Mouse (Mus musculus): ENCODE measurements around the gene Nrl. TPM values are rescaled to one million over a fixed set of nuclear protein-coding genes. Genes with fewer than 3 reads are reported as not detected.
A peak's percentile ranks its signal among the peaks of the same experiment; 100 is the strongest.

Gene Nrl
- total and polyA plus RNA-seq, 2 experiments from 2014 or later = 0.23 to 4.4 TPM

DNA sequence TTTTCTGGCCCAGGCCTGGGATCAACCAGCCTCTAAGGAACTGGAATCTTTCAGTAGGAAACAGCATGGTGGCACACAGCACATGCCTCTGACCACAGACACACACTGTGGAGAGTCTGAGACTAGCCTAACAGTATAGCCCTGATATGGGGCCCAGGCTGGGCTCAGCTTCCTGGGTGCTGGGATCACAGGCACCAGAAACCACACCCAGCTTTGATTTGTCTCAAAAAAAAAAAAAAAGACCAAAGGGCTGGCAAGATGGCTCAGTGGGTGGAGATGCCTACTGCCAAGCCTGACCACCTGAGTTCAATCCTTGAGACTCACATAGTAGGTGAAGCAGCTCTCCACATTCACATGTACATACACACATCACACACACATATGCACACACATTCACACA lies 29.9 kb upstream of the Nrl start:
- H3K4me2 ChIP-seq (ENCODE audit: low read depth, low read length) = no peak overlapping the region
- no peaks in the 10 kb centered on the region for H3K27me3 ChIP-seq (ENCODE audit: insufficient read depth, low read length)
- H3K9ac ChIP-seq (replicated peaks; ENCODE audit: low read length) = no peak overlapping the region
- no peak overlapping the region for H3K27ac ChIP-seq
- DNase-seq (ENCODE audit: low spot score) = no peak
- TF ChIP-seq CTCF (IDR thresholded peaks at IDR 0.05; ENCODE audit: low read depth) = no peak
- H3K9me3 ChIP-seq (ENCODE audit: low read length) = no peaks in the 10 kb centered on the region
- H3K4me3 ChIP-seq (ENCODE audit: low read length) = no peak overlapping the region
- no peaks in the 10 kb centered on the region for H3K36me3 ChIP-seq (ENCODE audit: insufficient read depth, low read length)
- H3K4me1 ChIP-seq (ENCODE audit: insufficient read depth, low read length) = no peaks in the 10 kb centered on the region
- no peak for ATAC-seq

DNA sequence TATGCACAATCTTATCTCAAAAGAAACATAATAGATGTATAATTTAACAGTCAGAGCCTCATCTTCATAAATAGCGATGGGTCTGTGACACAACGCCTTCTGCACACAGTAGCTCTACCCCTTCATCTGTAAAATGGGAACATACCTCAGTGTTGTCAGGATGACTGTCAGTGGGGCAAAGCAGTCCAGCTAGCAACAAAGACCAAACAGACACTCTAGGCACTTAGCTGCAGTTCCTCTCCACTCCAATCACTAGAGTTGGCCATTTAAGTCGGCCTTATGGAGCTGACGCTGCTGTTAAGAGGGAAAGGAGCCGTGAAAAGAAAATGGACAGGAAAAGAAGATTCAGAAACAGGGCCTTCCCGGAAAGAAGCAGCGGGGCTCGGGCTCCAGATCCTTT lies 27.0 kb upstream of the Nrl start:
- 91% methylated on average over 8 of the region's 8 CpGs for WGBS
- ATAC-seq (no peak), DNase-seq (ENCODE audit: low spot score) (no peak)
- no peaks in the 10 kb centered on the region for H3K9me3 ChIP-seq (ENCODE audit: low read length)
- H3K9ac ChIP-seq (replicated peaks; ENCODE audit: low read length) = no peak overlapping the region
- no peaks in the 10 kb centered on the region for H3K27me3 ChIP-seq (ENCODE audit: insufficient read depth, low read length)
- no peak for TF ChIP-seq CTCF (IDR thresholded peaks at IDR 0.05; ENCODE audit: low read depth)
- H3K4me3 ChIP-seq (ENCODE audit: low read length) = no peak overlapping the region
- H3K4me2 ChIP-seq (ENCODE audit: low read depth, low read length) = no peak overlapping the region
- no peak overlapping the region for H3K27ac ChIP-seq
- H3K36me3 ChIP-seq (ENCODE audit: insufficient read depth, low read length) = peaks cover 16% of the 10 kb centered on the region
- no peaks in the 10 kb centered on the region for H3K4me1 ChIP-seq (ENCODE audit: insufficient read depth, low read length)

DNA sequence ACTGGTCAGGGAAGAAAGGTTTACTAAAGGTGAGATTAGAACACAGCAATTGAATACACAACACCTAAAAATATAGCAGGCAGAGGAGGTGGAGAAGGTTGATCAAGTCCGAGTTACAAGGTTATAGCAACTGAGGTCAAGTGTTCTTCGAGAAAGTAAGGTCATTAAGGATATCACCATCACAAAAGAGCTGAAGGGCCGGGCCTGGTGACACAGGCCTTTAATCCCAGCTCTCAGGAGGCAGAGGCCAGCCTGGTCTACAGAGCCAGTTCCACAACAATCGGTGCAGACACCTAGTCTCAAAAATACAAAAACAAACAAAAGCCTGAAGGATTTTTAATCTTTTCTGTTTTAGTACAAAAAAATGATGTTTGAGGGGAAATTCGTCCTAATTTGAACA lies 26.6 kb upstream of the Nrl start:
- peaks cover 16% of the 10 kb centered on the region for H3K36me3 ChIP-seq (ENCODE audit: insufficient read depth, low read length)
- no peak for TF ChIP-seq CTCF (IDR thresholded peaks at IDR 0.05; ENCODE audit: low read depth)
- no peak overlapping the region for H3K4me3 ChIP-seq (ENCODE audit: low read length)
- ATAC-seq = no peak
- H3K27ac ChIP-seq = no peak overlapping the region
- no peaks in the 10 kb centered on the region for H3K4me1 ChIP-seq (ENCODE audit: insufficient read depth, low read length)
- no peak for DNase-seq (ENCODE audit: low spot score)
- H3K9me3 ChIP-seq (ENCODE audit: low read length) = no peaks in the 10 kb centered on the region
- H3K9ac ChIP-seq (replicated peaks; ENCODE audit: low read length) = no peak overlapping the region
- no peak overlapping the region for H3K4me2 ChIP-seq (ENCODE audit: low read depth, low read length)
- H3K27me3 ChIP-seq (ENCODE audit: insufficient read depth, low read length) = no peaks in the 10 kb centered on the region
- WGBS = 71% methylated on average over 5 of the region's 5 CpGs

DNA sequence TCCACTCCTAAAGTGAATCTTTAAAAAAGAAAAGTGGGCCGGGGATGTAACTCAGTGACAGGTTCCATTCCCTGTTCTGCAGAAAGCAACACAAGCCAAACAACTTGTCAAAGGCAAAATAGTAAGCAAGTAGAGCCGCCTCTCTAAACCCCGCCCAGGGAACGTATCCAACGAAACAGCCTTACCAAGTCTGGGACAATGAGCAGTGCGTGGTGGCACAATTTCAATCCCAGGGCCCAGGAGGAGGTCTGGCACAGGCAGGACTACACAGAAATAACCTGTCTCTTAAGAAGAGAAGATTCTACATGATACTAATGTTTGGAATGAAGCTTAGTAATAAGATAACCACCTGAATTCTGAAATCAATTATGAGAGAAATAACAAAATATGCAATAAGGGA lies 25.4 kb upstream of the Nrl start:
- H3K27ac ChIP-seq = no peak overlapping the region
- DNase-seq (ENCODE audit: low spot score) (no peak), ATAC-seq (no peak)
- no peak overlapping the region for H3K4me2 ChIP-seq (ENCODE audit: low read depth, low read length)
- no peak for TF ChIP-seq CTCF (IDR thresholded peaks at IDR 0.05; ENCODE audit: low read depth)
- no peaks in the 10 kb centered on the region for H3K9me3 ChIP-seq (ENCODE audit: low read length)
- no peaks in the 10 kb centered on the region for H3K27me3 ChIP-seq (ENCODE audit: insufficient read depth, low read length)
- H3K36me3 ChIP-seq (ENCODE audit: insufficient read depth, low read length) = peaks cover 18% of the 10 kb centered on the region
- no peak overlapping the region for H3K9ac ChIP-seq (replicated peaks; ENCODE audit: low read length)
- no peaks in the 10 kb centered on the region for H3K4me1 ChIP-seq (ENCODE audit: insufficient read depth, low read length)
- WGBS = 65% methylated on average over 6 of the region's 6 CpGs
- H3K4me3 ChIP-seq (ENCODE audit: low read length) = no peak overlapping the region

DNA sequence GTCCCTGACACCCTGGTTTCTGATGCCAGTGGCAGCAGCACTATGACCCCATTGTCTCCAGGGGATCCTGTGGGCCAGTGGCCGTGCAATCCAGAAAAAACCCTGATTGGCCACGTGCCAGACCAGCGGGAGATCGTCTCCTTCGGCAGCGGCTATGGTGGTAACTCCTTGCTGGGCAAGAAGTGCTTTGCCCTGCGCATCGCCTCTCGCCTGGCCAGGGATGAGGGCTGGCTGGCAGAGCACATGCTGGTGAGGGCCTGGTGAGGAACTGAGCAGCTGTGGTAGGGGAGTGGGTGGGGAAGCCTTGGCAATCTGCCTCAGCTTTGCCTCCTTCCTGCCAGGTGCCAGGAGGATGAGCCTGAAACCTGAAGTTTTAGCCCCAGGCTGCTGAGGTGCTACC lies 19.6 kb upstream of the Nrl start:
- Histone ChIP-seq H3K27me3 (ENCODE audit: insufficient read depth, low read length) (no peaks in the 10 kb centered on the region), H3K4me2 (ENCODE audit: low read depth, low read length) (no peak overlapping the region), H3K4me3 (ENCODE audit: low read length) (no peak overlapping the region), H3K27ac (no peak overlapping the region), H3K36me3 (ENCODE audit: insufficient read depth, low read length) (peaks cover 26% of the 10 kb centered on the region), H3K4me1 (ENCODE audit: insufficient read depth, low read length) (peaks cover 8% of the 10 kb centered on the region), H3K9ac (replicated peaks; ENCODE audit: low read length) (no peak overlapping the region), H3K9me3 (ENCODE audit: low read length) (no peaks in the 10 kb centered on the region)
- no peak for DNase-seq (ENCODE audit: low spot score)
- TF ChIP-seq CTCF (IDR thresholded peaks at IDR 0.05; ENCODE audit: low read depth) = no peak
- 36% methylated on average over 9 of the region's 9 CpGs for WGBS
- ATAC-seq = no peak

GRCm38 (mm10) chr14:55542268-55542667 lies 17.5 kb upstream of the Nrl start:
- no peak overlapping the region for H3K4me3 ChIP-seq (ENCODE audit: low read length)
- 94% methylated on average over 12 of the region's 12 CpGs for WGBS
- no peak overlapping the region for H3K4me2 ChIP-seq (ENCODE audit: low read depth, low read length)
- no peak for TF ChIP-seq CTCF (IDR thresholded peaks at IDR 0.05; ENCODE audit: low read depth)
- ATAC-seq (no peak), DNase-seq (ENCODE audit: low spot score) (no peak)
- no peak overlapping the region for H3K9ac ChIP-seq (replicated peaks; ENCODE audit: low read length)
- H3K9me3 ChIP-seq (ENCODE audit: low read length) = no peaks in the 10 kb centered on the region
- peaks cover 10% of the 10 kb centered on the region for H3K36me3 ChIP-seq (ENCODE audit: insufficient read depth, low read length)
- peaks cover 8% of the 10 kb centered on the region for H3K4me1 ChIP-seq (ENCODE audit: insufficient read depth, low read length)
- no peaks in the 10 kb centered on the region for H3K27me3 ChIP-seq (ENCODE audit: insufficient read depth, low read length)
- H3K27ac ChIP-seq = no peak overlapping the region

- TF ChIP-seq CTCF (IDR thresholded peaks at IDR 0.05; ENCODE audit: low read depth) = no peak
- H3K4me3 ChIP-seq (ENCODE audit: low read length) = peak overlapping the region; percentile 65
- peaks cover 8% of the 10 kb centered on the region for H3K4me1 ChIP-seq (ENCODE audit: insufficient read depth, low read length)
- H3K27ac ChIP-seq = peak overlapping the region; percentile 94
- DNase-seq (ENCODE audit: low spot score) = peak; percentile 83
- H3K9ac ChIP-seq (replicated peaks; ENCODE audit: low read length) = peak overlapping the region; percentile 82
- H3K36me3 ChIP-seq (ENCODE audit: insufficient read depth, low read length) = peaks cover 10% of the 10 kb centered on the region
- no peaks in the 10 kb centered on the region for H3K27me3 ChIP-seq (ENCODE audit: insufficient read depth, low read length)
- WGBS = 6% methylated on average over 10 of the region's 10 CpGs
- H3K4me2 ChIP-seq (ENCODE audit: low read depth, low read length) = peak overlapping the region; percentile 94
- no peaks in the 10 kb centered on the region for H3K9me3 ChIP-seq (ENCODE audit: low read length)
- peak; percentile 57 for ATAC-seq
These were observed 16.1 kb upstream of the Nrl start for GRCm38 (mm10) chr14:55540787-55541321.
